Mouse (Mus musculus) layer of hippocampus, adult 11-12 months (tissue): Measurements from ENCODE around the gene Il20rb.

ENCODE experiments used
- DNase-seq: peaks from one replicate; pipeline ENCODE4 v3.0.0; 2022; ENCODE audit warnings: low spot score

The Il20rb gene

GRCm38 (mm10) chr9:100431355-100431754, 55.2 kb downstream of the Il20rb start:
- DNase-seq = no peak

GRCm38 (mm10) chr9:100430911-100431310, 55.7 kb downstream of the Il20rb start:
- no peak for DNase-seq

GRCm38 (mm10) chr9:100419644-100420043, 66.9 kb downstream of the Il20rb start:
- no peak for DNase-seq

- DNase-seq = no peak
These were observed 67.5 kb downstream of the Il20rb start for GRCm38 (mm10) chr9:100419103-100419502.

- DNase-seq = no peak
These were observed 69.8 kb downstream of the Il20rb start for GRCm38 (mm10) chr9:100416756-100417155.

- DNase-seq = no peak
These were observed 70.3 kb downstream of the Il20rb start for GRCm38 (mm10) chr9:100416299-100416698.

- DNase-seq = peak; percentile 41
These were observed 71.1 kb downstream of the Il20rb start for GRCm38 (mm10) chr9:100415328-100415979.
